Mouse (Mus musculus) forebrain, embryonic 16.5 days (tissue): ENCODE data around the gene Gadd45gip1. TPM values are rescaled to one million over a fixed set of nuclear protein-coding genes. Genes with fewer than 3 reads are reported as not detected.

Source experiments
- ATAC-seq: fragments of 200-750 bp; cut with Nextera tagmentation; 2 replicates; pipeline ENCODE4 v1.8.0; 2017; ENCODE audit warnings: mild to moderate bottlenecking, moderate library complexity
- H3K27ac ChIP-seq: fragments of 300-500 bp; sonication (generic); 2 replicates; pipeline ENCODE4 v1.5.1; 2014; ENCODE audit warnings: low read length, control low read depth
- H3K27me3 ChIP-seq: fragments of 300-500 bp; sonication (generic); replicated peaks from 2 replicates; pipeline ENCODE4 v1.6.1; 2014; ENCODE audit warnings: low read length; ENCODE audit not compliant: control insufficient read depth, insufficient read depth
- H3K36me3 ChIP-seq: fragments of 300-500 bp; sonication (generic); 2 replicates; pipeline ENCODE4 v1.6.1; 2014; ENCODE audit not compliant: control insufficient read depth, insufficient read depth
- H3K4me1 ChIP-seq: fragments of 300-500 bp; sonication (generic); replicated peaks from 2 replicates; pipeline ENCODE4 v1.6.1; 2014; ENCODE audit warnings: low read length; ENCODE audit not compliant: control insufficient read depth, insufficient read depth
- H3K4me2 ChIP-seq: fragments of 300-500 bp; sonication (generic); 2 replicates; pipeline ENCODE4 v1.6.1; 2014; ENCODE audit warnings: mild to moderate bottlenecking, low read length, control low read depth
- H3K4me3 ChIP-seq: fragments of 300-500 bp; sonication (generic); replicated peaks from 2 replicates; pipeline ENCODE4 v1.5.1; 2014; ENCODE audit warnings: mild to moderate bottlenecking, low read length, control low read depth
- H3K9ac ChIP-seq: fragments of 300-500 bp; sonication (generic); replicated peaks from 2 replicates; pipeline ENCODE4 v1.6.1; 2014; ENCODE audit warnings: low read depth, low read length, control low read depth
- H3K9me3 ChIP-seq: fragments of 300-500 bp; sonication (generic); 2 replicates; pipeline ENCODE4 v1.6.1; 2016; ENCODE audit warnings: low read length; ENCODE audit not compliant: control insufficient read depth
- WGBS: fragments of 180-500 bp; shearing (Covaris S2); extraction: QIAGEN DNeasy Blood & Tissue Kit; methylation state at CpG from one replicate; pipeline ENCODE4 v1.1.7; 2014; 5-methylcytosine and 5-hydroxymethylcytosine counted together
- polyA plus RNA-seq: library from polyadenylated mRNA; unstranded; fragments of >200 nt; fragmentation: Nextera tagmentation; extraction: Ambion mirVana; gene quantifications from 2 replicates; pipeline ENCODE4 v1.2.1, GENCODE M21; 2015

The Gadd45gip1 gene
- polyA plus RNA-seq, 1 experiment from 2014 or later = 34.3 TPM

DNA sequence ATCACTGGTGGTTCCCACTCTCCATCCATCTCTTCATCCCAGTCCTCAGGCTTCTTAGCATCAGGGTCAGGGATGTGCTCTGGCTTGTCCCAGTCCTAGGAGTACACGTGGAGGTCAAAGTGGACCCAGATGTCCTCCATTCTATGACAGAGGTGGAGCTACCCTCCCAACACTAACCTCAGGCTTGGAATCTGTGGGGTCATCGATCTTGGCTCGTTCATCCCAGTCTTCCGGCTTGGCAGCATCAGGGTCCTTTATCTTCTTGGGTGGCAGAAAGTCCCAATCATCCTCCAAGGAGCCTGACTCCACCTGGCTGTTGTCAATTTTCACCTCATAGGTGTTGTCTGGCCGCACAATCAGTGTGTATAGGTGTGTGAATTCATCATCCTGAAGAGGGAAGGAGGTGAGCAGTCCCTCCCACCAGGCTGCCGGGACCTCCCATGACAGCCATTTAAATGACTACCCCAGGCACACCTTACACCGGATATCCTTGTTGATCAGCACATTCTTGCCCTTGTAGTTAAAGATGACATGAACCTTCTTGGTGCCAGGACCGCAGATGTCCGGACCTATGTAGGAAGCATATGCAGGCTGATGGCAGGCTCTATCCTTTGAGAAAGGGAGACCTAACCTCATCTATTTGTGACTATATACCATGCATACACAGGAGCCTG lies 13.2 kb downstream of the Gadd45gip1 start:
- H3K9ac ChIP-seq = peak overlapping the region; percentile 7
- peaks cover 32% of the 10 kb centered on the region for H3K36me3 ChIP-seq
- no peaks in the 10 kb centered on the region for H3K9me3 ChIP-seq
- H3K27ac ChIP-seq = no peak overlapping the region
- WGBS = 91% methylated on average over 9 of the region's 9 CpGs
- H3K4me3 ChIP-seq = peak overlapping the region; percentile 99
- no peaks in the 10 kb centered on the region for H3K27me3 ChIP-seq
- no peak for ATAC-seq
- H3K4me1 ChIP-seq = peaks cover 38% of the 10 kb centered on the region
- H3K4me2 ChIP-seq = peak overlapping the region; percentile 94

DNA sequence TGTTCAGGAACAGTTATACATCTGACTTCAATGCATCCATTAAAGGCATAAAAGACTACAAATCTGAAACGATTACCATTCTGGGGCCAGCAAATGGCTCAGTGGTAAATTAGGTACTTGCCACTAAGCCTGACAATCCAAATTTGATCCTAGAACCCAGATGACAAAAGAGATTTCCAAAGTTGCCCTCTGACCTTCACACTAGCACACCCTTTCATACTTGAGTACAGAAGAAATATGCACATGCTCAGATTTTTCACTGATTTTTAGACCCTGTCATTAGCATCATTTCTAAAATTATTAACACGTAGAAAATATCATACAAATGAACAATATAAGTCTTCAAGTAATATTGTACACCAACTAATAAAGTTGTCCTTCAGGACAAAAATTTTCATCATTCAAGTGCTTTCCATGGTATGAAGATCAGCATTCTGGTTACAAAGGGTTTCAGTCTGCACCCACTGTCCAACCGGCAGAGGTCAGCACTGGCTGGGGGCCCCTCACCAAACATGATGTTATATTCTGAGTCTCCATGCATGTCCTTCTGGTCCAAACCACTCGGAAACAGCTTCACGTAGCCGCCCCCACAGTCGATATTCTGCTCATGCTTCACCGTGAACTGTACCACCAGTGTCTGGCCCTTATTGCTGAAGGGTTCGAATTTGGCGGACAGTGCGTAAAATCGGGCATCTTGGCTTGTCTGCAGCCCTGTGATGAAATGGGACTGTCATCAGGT lies 14.2 kb downstream of the Gadd45gip1 start:
- peak overlapping the region; percentile 78; the same call in 1 of the 2 replicates for H3K27ac ChIP-seq
- 12% methylated on average over 12 of the region's 12 CpGs for WGBS
- no peak for ATAC-seq

DNA sequence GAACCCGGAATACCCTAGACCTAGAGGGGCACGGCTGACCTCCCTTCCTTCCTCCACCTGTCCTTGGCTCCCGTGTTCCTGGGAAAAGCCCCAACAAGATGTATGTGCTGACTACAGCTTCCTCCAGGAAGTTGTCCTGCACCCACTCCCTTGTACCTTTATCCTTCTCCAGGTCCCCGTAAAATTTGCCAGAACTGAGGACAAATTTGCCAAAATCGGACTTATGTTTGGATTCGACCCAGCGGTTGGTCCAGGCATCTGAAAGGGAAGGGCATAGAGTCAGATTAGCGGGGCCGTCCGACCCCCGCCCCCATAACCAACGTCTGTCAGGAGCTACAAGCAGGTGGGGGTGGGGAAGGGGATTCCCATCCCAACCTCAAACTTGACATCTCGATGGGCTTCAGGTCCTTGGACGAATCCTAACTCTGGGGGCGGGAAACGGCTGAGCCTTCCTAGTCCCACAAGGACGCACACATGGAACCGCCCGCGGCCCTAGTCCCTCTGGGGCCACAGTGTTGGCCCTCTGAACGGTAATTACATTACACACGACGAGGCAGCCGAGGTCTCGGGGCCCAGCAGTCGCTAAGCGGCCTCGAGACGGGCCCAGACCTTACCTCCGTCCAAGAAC lies 14.9 kb downstream of the Gadd45gip1 start:
- ATAC-seq = peak; percentile 22
- Histone ChIP-seq H3K4me1 (peaks cover 34% of the 10 kb centered on the region), H3K27me3 (no peaks in the 10 kb centered on the region), H3K4me3 (peak overlapping the region; percentile 99), H3K9ac (peak overlapping the region; percentile 93), H3K9me3 (no peaks in the 10 kb centered on the region), H3K36me3 (peaks cover 30% of the 10 kb centered on the region), H3K4me2 (peak overlapping the region; percentile 94), H3K27ac (peak overlapping the region; percentile 78)
- under 1% methylated on average over 30 of the region's 30 CpGs for WGBS

More for the DNA sequence above, 14.2 kb downstream of the Gadd45gip1 start:
- peak overlapping the region; percentile 94 for H3K4me2 ChIP-seq
- H3K9ac ChIP-seq = peak overlapping the region; percentile 93
- H3K4me3 ChIP-seq = peak overlapping the region; percentile 99
- H3K4me1 ChIP-seq = peaks cover 34% of the 10 kb centered on the region
- H3K27me3 ChIP-seq = no peaks in the 10 kb centered on the region
- H3K9me3 ChIP-seq = no peaks in the 10 kb centered on the region
- H3K36me3 ChIP-seq = peaks cover 32% of the 10 kb centered on the region

DNA sequence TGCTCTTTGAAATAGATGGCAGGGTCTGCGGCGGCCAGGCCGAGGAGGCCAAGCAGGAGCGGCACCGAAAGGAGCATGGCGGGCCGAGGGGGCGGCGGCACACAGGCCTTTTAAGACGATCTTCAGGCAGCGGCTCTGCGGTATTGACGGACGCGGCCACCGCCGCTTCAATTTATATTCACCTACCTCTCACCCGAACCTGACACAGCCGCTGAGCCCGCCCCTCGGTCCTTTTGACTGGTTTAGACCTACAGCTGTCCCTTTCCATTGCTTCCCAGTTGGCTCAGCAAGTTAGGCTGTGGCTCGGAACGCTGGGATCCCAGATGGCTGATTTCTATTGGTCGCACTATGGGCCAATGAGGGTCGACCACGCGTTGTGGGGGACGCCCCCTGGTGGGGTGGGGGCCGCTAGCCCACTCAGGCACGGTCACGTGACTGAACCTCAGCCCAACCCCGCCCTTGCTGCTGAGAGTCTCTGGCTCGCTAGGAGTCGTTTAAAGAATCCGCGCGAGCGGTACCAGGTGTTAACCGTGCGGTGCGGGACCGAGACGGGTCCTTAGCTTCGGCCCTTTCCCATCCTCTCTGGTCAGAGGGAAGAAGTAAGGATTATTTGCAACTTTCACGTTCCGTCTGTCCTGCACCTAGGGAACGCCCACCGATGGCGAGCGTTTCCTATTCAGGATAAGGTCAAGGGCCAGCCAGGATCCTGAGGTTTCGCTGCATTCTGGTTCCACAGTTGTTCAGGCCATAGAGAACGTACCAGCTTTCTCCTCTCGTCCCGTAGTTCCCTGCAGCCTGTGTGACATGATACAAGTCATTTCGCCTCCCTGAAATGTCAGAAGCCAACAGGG lies 15.6 kb downstream of the Gadd45gip1 start, which contains the start of gene Calr:
Gene Calr, minus strand, starts transcription at position 213 of the 851 bp plus-strand sequence.
- peaks cover 25% of the 10 kb centered on the region for H3K36me3 ChIP-seq
- no peaks in the 10 kb centered on the region for H3K9me3 ChIP-seq
- no peaks in the 10 kb centered on the region for H3K27me3 ChIP-seq
- peaks cover 34% of the 10 kb centered on the region for H3K4me1 ChIP-seq
- H3K4me2 ChIP-seq = peak within 1 kb of the TSS; percentile 94
- H3K9ac ChIP-seq = peak within 1 kb of the TSS; percentile 93
- peak within 1 kb of the TSS; percentile 85 for H3K27ac ChIP-seq
- ATAC-seq = peak; percentile 99
- under 1% methylated on average over 55 of the region's 55 CpGs for WGBS
- peak within 1 kb of the TSS; percentile 99 for H3K4me3 ChIP-seq

DNA sequence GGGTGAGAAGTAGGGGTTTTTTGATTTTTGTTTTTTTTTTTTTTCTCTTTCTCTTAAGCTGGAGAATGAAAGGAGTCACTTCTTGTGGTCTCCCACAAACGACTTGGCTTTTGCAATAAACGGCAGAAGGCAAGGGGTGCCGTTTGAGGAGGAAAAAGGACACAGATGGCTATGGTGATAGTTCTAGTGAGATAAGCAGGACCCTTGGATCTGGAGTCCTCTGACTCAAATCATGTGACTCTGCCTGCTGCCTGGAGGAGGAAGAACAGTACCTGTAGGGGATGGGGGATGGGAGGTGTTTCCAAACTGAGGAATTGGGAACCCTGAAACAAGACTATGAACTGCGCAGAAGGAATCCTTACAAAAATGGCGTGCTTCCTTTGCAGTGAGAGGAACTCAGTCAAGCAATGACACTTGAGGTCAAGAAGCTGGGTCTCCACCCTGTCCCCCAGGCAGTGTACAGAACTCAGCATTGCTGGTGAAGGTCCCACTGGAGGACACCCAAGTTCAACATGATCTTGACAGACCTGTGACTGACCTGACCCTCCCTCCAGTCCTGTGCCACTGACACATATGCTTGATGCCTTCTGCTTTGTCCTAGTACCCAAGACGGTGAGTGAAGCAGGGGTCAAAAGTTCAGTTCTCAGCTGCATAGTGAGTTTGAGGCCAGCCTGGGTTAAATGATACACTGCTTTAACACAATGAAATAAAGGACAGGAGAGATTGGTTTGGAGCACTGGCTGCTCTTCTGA lies 16.5 kb downstream of the Gadd45gip1 start:
- Histone ChIP-seq H3K9me3 (no peaks in the 10 kb centered on the region), H3K27ac (peak overlapping the region; percentile 85), H3K27me3 (no peaks in the 10 kb centered on the region), H3K4me3 (peak overlapping the region; percentile 63), H3K4me1 (peaks cover 29% of the 10 kb centered on the region), H3K4me2 (peak overlapping the region; percentile 89), H3K36me3 (peaks cover 19% of the 10 kb centered on the region), H3K9ac (peak overlapping the region; percentile 82)
- ATAC-seq = no peak
- WGBS = 50% methylated on average over 6 of the region's 6 CpGs

DNA sequence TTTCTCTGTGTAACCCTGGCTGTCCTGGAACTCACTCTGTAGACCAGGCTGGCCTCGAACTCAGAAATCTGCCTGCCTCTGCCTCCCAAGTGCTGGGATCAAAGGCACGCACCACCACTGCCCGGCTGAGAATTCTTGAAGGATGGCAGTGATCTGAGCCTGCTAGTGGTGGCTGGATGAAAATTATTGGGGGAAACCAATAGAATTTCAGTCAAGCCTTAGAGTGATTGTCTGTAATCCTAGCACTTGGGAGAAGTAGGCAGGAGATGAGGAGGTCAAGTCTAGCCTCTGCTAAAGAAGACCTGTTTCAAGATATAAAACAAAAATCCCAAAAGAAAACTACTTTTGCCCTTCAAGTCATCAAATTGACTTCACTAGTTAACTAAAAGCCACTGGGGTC lies 25.1 kb downstream of the Gadd45gip1 start:
- WGBS = 93% methylated on average over 3 of the region's 3 CpGs
- no peak overlapping the region for H3K4me2 ChIP-seq
- ATAC-seq = peak; percentile 26

DNA sequence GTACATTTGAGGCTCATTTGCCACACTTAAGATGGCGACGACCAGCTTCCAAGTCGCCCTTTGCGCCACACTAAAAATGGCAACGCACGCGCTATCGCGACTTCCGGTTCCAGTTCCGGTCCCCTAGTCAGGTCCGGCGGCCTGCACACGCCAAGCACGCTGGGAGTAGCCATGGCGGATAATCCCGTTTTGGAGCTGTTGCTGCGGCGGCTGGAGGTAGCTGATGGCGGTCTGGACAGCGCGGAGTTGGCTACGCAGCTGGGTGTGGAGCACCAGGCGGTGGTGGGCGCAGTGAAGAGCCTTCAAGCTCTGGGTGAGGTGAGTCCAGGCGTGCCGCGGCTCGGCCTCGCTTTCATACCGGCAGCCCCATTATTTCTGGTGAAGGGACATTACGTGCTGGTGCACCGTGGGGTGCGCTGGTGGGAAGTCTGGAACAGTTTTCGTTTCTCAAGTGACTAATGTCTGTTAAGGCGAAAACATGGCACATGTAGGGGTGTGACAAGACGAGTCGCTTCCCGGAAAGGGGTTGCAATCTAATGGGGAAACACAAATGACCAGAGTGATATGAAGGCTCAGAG lies 25.6 kb downstream of the Gadd45gip1 start, which contains the start of gene Farsa:
Gene Farsa, plus strand, starts transcription at position 126 of the 578 bp plus-strand sequence.
- peak; percentile 96 for ATAC-seq
- Histone ChIP-seq H3K4me2 (peak within 1 kb of the TSS; percentile 92), H3K27ac (peak within 1 kb of the TSS; percentile 59), H3K27me3 (no peaks in the 10 kb centered on the region), H3K4me3 (peak within 1 kb of the TSS; percentile 69), H3K4me1 (peaks cover 14% of the 10 kb centered on the region), H3K9me3 (no peaks in the 10 kb centered on the region), H3K36me3 (peaks cover 9% of the 10 kb centered on the region), H3K9ac (peak within 1 kb of the TSS; percentile 87)
- WGBS = under 1% methylated on average over 39 of the region's 39 CpGs

More for the DNA sequence above, 25.1 kb downstream of the Gadd45gip1 start:
- Histone ChIP-seq H3K9me3 (no peaks in the 10 kb centered on the region), H3K9ac (no peak overlapping the region; the same call in 1 of the 2 replicates), H3K36me3 (peaks cover 8% of the 10 kb centered on the region), H3K4me3 (peak overlapping the region; percentile 69; the same call in 1 of the 2 replicates), H3K4me1 (peaks cover 14% of the 10 kb centered on the region), H3K27me3 (no peaks in the 10 kb centered on the region), H3K27ac (no peak overlapping the region)
